Mouse (Mus musculus) CD4-positive helper T cell, adult 2 months (primary cell): ENCODE data around the gene D8Ertd738e.

Source experiments
- DNase-seq: peaks from one replicate; pipeline ENCODE4 v3.0.0-alpha.2; 2012; ENCODE audit warnings: low read depth, missing footprints, low spot score

The D8Ertd738e gene

DNA sequence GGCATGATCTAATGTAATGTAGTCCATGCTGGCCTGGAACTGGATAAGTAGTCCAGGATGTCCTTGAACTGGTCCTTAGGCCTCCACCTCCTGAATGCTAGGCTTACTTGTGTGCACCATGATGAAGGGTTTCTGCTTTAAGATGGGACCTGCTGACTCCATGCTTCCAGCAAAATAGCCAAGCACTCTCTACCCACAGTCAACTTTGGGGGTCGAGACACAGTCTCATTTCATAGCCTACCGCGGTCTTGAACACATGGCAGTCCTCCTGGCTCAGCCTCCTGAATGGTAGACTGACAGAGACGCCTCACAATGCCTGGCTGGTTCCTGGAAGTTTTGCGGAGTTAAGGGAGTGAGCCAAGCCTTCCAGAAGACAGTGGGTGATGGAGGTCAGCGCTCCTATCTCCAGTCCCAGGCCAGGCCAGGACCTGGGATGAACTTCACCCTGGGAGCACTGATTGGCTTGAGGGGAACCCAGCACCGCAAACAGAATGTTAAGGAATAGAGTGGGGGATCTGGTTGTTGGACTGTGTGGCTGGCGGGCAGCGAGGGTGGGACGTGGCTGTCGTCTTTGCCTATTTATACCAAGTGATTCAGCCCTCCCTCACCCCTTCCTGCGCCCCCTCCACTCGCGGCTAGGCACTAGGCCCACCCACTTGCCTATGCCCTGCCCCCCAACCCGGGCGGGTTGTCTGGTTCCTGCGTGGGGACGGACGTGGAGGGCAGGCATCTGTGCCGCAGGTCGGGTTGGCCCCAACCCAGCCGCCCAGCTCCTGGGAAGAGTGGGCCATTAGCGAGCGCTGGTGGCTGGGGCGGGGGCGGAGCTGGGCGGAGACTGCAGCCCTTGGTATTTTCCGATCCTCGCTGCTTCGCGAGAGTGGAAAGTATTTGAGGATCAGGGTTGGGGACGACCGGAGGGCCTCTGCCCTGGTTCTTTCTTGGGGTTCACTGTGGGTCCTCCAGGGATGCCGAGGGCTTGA lies 46.3 kb downstream of the D8Ertd738e start:
- peak; percentile 92 for DNase-seq

DNA sequence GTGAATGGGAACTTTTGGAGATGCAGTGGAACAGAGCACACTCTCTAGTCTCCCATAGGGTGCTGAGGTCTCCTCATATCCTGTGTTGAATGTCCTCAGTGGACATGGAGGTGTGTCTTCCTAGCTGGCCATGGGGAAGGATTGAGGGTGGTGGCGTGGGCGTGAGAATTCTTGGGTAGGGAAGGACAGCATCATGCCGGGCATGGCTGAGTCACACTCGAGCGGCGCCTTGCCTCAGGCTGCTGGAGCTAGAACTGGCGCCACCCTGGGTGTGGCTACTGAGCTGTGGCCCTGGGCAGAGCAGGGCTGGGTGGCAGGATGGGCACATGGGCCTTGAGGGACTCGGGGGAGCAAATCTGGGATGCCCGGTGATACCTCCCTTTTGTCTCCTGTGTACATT lies 47.1 kb downstream of the D8Ertd738e start:
- peak; percentile 76 for DNase-seq

DNA sequence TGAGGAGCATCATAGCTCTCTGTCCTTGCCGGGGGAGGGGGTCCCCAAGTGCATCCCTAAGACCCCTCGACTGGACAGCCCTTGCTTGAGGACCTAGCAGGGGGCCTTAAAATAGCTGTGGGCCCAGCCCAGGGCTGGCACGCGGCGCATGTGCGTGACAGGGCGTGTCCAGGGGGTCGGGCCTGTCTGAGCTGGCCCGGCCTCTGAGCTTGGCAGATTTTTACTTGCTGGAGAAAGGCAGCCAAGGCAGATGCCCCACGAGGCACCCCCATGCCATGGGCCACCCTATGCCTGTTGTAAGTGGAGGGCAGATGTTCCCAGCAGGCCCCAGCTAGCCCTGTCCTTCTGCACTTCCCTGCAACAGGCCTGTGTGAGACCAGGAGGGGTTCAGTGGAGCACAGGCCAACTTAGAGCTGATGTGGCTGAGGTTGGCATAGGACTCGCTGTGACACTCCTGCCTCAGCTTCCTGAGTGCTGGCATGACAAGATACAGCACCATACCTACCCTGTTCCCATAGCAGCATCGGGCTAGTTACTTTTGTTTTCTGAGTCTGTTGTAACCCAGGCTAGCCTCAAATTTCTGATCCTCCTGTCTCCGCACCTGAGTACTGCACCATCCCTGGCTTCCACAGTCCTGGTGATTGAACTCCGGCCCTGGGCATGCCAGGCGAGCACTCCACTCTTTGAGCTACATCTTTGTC lies 47.8 kb downstream of the D8Ertd738e start:
- DNase-seq, result peak; percentile 84

DNA sequence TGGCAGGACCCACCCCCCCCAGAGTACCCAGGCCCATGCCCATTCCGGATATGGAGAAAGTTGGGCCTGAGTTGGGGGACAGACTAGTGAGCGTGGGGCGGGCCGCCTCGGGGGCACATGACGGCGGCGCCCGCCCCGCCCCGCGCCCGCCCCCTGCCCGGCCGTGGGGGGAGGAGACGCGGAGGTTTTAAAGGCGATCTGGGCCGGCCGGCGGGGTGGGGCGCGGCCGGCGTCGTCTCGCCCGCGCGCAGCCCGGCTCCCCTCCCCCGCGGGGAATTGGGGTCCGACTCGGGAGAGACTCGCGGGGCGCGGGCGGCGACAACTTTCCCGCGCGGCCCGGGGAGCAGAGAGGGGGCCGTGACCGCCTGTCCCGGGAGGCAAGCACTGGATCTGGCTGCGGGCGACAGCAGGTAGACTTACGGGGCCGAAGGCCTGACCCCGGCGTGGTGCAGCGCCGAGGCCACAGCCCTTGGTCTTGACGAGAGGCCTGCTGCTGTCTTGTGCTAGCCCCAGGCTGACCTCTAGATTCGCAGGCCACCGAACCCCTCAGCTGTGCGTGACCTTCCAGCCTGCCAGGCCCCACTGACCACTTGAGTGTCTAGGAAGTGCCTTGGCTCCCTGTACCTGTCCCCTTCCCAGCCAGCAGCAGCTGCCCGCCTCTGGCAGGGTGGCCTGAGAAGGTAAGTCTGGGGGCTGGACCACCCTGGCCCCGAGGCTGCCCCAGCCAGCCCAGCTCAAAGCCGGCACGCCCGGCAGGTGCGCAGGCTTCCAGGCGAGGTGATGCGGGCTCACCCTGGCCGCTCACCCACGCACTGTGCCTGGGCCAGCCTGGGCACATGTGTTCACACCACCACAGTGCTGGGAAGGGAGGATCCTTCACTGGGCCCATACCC lies 48.6 kb downstream of the D8Ertd738e start:
- peak; percentile 80 for DNase-seq

DNA sequence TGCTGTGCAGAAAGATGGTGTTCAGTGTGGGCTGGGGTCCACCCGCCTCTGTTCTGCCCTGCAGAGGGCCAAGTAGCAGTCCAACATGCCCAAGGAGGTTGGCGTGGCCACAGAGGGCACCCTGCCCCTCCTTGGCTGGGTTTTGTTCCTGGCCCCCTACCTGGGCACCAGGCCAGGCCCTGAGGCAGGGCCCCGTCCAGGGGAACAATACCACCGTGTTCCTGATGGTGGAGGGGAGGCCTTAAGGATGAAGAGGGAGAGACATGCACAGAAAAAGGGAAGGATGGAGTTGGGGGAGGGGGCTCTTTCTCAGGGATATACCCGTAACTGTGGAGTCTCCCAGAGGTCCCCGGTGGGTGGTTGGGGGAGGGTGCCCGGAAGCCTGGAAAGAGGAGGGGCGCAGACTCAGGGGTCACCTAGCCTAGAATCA lies 49.4 kb downstream of the D8Ertd738e start:
- no peak for DNase-seq

DNA sequence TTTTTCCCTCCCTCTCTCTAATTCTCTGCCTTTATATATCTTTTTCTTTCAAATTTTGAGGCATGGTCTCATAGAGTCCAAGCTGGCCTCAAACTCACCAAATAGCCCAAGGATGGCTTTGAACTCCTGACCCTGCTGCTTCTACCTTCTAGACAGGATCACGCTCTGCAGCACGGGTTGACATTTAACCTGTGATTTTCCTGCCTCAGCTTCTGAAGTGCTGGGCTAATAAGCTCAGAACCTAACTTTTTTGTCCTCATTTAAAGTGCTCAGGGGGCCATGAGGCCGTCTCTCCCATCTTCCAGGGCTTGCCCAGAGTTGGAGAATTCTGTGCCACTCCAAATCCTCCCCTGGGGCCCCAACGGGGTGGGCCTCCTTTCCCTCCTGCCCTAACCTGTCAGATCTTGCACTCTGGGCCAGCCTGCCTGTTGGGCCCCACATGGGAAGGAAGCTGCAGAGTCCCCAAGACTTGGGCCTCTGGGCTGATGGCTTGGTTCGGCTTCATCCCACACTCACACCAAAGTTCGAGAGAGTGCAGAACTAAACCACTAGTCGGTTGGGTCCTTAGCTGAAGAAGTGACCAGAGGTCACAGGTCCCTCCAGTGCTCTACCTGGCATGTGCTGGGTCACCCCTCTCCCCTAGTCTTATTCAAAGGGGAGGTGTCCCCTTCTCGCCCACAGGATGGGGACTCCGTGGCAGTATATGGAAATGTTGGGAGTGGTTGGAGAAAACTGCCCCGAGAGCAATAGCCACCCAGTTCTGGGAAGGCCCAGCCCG lies 50.0 kb downstream of the D8Ertd738e start:
- peak; percentile 43 for DNase-seq

DNA sequence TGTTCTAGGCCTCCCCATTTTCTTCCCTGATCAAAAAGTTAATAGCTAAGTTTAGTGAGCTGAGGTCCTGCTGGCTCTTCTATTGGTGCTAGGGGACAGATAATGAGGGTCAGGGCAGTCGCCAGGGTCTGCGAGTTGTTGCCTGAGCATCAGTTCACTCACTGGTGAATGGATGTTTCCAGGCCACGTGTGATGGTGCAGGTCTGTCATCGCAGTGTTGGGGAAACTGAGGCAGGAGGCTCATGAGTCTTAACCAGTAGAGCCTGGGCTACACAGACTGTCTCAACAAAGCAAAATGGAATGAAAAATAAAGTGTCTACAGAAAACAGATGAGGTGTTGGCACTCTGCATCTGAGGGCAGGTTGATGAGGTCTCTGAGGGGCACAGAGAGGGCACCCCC lies 50.6 kb downstream of the D8Ertd738e start:
- no peak for DNase-seq

DNA sequence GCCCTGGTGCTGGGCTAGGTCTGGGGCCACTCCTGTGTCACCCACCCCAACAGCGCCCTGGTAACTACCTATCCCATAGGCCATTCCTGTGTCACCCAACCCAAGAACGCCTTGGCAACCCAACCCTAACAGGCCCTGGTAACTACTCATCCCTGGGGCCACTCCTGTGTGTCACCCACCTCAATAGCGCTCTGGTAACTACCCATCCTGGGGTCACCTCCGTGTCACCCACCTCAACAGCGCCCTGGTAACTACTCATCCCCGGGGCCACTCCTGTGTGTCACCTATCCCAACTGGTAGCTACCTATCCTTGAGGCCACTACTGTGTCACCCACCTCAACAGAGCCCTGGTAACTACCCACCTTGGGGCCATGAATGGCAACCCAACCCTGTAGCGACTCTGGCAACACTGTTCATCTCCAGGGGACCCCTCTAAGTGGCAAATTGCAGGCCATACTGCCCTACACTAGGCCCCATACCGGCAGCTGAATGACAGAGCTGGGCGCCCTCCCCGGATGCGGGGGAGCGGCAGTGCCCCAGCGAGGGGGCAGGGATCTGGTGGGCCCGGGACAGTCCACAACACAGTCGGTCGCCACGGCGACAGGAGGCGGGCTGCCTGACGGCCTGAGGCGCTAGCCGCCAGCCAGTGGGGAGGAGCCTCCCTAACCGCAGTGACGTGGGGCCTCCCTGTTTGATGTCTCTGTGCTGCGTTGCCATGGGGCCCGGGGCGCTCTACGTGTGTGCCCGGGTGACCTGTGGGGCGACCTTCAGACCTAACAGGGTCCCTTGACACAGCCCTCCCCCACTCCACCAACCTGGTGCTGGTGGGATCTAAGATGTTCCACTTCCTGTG lies 51.4 kb downstream of the D8Ertd738e start:
- peak; percentile 99 for DNase-seq

DNA sequence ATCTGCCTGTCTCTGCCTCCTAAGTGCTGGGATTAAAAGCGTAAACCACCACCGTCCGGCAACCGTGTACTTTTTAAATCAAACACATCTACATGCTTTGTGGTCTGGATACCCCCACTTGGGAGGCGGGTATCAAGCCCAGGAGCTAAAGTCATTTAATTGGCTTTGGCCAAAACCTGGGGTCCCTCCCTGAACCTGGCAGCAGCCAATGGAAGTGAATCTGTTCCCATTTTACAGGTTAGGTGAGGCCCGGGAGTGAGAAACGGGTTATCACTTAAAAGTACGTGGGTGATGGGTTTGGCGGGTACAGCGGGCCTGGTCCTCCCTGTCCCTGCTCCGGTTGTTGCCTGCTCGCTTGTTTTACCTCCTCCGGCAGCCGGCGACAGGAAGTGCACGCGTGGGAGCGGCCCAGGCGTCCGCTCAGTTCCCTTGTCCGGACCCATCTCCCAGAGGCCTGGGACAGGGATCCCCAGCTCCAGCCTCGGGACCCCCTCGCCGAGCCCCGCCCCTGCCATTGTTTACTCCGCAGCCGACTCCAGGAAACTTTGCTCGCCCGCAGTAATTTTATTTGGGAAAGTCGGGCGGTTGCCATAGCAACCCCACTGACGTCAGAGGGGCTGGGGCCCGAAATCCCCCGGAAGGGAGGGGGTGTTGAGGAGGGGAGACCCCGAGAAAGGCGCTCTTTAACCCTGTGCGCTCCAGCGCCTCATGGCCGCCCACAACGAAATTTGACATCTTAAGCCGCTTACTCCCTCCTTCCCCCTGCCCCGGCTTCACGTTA lies 52.2 kb downstream of the D8Ertd738e start:
- peak; percentile 95 for DNase-seq
